Mouse (Mus musculus) monocyte, adult 5-6 weeks (primary cell): ENCODE measurements around the gene Rpl24. TPM values are rescaled to one million over a fixed set of nuclear protein-coding genes. Genes with fewer than 3 reads are reported as not detected.
"Not testable (repeated sequence)": the region's sequence is repeated elsewhere in the genome, so short reads cannot be mapped to it uniquely, and the experiment has no call there.

ENCODE experiments used
- ATAC-seq: fragments of 153-309, 156-312 bp; replicated peaks from 2 replicates; pipeline ENCODE4 v1.8.0; 2017; ENCODE audit warnings: mild to moderate bottlenecking; ENCODE audit not compliant: low TSS enrichment, insufficient number of reproducible peaks, severe bottlenecking, poor library complexity, low FRiP score
- total RNA-seq: library from RNA; stranded (forward); fragments of 200-1000, 200-491, 200-594 nt; gene quantifications from 3 replicates; pipeline ENCODE4 v1.2.3, GENCODE M21; 2017

The Rpl24 gene
- total RNA-seq, result 492 to 553 TPM (median 534 TPM) in 3 replicates

DNA sequence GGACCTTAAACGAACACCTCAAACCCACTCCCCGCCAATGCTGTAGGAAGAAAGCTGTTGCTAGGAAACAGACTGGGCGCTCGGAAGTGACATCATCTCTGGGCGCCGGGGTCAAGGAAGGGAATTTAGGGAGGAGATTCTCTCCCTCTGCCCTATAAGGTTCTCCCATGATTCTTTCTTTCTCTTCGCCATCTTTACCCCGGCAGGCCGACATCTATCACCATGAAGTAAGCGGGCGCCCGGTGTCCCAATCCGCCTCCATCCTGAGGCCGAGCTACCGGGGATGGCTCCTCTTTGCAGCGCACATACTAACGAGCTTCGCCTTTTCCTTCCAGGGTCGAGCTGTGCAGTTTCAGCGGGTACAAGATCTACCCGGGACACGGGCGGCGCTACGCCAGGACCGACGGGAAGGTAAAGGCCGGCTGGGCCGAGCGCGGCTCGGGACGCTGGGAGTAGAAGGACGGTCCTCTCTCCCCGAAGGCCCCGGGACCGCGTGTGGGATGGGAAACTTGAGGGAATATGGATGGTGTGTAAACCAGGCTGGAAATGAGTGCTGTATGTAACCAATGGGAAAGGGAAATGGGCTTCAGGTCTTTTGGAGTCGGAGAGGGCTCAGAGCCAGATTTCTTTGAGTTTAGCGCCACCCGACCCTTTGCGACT, at the start of gene Rpl24:
Gene Rpl24, plus strand, starts transcription at position 64 of the 660 bp plus-strand sequence.
- peak; percentile 95 for ATAC-seq

- ATAC-seq, result no peak
These were observed 44.0 kb upstream of the Rpl24 start for GRCm38 (mm10) chr16:55922079-55922478.

DNA sequence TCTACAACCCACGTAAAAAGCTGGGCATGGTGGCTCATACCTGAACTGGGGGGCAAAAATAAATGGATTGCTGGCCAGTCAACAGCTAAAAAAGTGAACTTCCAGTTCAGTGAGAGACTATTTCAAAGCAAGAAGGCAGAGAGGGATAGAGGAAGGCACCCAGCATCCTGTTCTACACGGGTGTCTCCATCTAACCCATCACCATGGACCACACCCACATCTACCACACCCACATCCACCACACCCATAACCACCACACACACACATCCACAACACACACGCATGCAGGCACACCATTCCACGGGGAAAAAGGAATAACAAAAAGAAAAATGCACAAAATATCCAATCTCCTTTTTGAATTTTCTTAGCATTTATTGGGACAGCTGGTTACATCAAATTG, 42.1 kb upstream of the Rpl24 start:
- ATAC-seq, result no peak

DNA sequence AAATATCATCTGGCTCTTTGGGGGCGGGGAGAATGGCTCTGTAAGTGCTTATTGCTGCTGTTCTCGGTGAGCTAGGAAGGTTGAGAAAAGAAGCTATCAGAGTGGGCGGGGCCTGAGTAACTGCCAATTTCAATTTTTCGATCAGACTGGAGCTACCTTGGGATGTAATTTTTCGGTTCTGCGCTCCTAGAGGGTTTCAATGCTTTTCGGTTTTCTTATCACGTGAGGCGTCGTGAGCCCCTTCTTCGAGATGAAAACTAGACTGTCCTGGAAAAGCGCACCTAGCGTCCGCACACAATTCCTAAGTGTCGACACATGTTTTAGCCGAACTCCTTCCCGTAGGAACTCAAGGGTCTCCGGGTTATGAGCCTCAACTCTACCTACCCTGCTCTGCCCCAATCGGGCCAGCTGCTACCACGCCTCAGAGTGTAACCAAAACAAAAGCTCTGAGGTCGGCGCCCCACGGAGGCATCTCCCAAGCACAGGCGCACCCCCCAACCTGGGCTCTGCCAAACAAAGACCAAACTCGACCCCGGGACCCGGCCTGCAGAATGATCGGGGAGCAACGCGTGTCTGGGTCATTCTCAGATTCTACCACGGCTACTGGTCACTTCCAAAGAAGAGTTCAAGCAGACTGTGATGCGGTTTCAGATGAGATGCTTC, 32.3 kb upstream of the Rpl24 start:
- ATAC-seq, result no peak; the same call in 1 of the 2 replicates

- peak; percentile 98 for ATAC-seq
These were observed 31.5 kb upstream of the Rpl24 start, which contains the start of gene Cep97 for GRCm38 (mm10) chr16:55934453-55935037. Gene Cep97, minus strand, starts transcription at chr16:55934855.

DNA sequence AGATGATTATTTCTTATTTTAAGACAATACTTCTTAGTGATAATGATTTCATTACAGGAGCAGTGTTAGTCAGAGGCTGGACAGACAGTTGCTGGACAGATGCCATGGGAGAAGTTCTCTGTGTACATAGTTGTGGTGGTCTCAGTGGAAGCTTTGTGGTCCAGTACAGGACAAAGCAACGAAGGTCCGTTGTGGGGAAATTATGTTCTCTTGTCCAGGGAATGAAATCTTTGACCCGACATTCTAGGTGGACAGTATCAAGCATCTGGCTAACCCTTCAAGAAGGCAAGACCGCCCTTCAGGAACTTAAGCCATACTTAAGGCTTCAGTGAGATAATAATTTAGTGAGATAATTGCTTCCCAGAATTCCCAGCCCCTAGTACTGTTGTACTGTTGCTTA, 27.3 kb upstream of the Rpl24 start:
- no peak for ATAC-seq

DNA sequence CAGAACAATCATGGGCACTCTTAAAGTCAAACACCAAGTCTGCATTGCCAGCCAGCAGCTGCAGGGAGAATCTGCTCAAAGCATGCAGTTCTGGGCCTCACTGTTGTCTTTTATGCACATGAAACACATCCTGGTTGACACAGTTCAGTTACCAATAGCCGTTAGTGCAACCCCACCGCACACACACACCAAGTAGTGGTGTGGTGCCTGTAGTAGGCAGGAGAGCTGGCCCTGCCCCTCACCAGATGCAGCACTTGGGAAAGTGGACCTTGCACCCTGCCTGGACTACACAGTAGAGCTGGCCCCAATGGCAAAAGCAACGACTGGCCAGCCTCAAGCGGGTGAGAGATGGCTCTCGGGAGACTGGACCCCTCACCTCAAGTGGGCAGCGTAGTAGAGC, 26.4 kb upstream of the Rpl24 start:
- ATAC-seq, result no peak

GRCm38 (mm10) chr16:55940781-55941180, 25.3 kb upstream of the Rpl24 start:
- ATAC-seq, result no peak

DNA sequence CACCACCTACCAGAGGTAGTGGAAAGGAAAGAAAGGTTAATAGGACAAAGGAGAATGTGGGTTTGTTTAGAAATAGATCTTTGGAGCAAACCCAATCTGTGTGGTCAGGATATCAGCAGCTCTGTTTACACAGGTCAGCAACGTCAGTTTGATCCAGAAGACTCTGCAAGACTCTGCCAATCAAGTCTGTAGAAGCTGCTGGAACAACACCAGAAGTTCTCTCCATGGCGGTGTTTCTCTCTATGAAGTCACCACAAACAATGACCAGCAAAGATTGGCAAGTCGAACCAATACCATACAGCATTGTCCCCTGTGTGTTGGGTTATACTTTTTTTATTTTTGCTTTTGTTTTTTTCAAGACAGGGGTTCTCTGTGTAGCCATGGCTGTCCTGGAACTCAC, 18.8 kb upstream of the Rpl24 start:
- ATAC-seq, result no peak

- not testable (repeated sequence) for ATAC-seq
These were observed 18.1 kb upstream of the Rpl24 start for GRCm38 (mm10) chr16:55947876-55948410.

- peak; percentile 77 for ATAC-seq
These were observed 17.1 kb upstream of the Rpl24 start for GRCm38 (mm10) chr16:55948963-55949362.

DNA sequence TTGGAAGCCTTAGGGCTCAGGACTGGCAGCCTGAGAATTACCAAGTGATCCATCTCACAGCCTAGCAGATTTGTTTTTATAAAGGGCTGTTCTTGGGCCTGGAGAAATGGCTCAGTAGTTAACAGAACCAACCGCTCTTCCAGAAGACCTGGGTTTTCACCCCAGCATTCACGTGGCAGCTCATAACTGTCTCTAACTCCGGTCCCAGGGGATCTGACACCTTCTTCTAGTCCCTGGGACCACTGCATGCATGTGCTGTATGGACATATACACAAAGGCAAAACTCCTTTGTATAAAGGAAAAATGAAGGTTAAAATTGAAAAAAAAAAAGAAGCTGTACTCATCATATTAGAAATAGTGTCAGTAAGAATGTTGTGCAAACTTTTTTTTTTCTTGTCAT, 15.6 kb upstream of the Rpl24 start:
- ATAC-seq, result no peak

DNA sequence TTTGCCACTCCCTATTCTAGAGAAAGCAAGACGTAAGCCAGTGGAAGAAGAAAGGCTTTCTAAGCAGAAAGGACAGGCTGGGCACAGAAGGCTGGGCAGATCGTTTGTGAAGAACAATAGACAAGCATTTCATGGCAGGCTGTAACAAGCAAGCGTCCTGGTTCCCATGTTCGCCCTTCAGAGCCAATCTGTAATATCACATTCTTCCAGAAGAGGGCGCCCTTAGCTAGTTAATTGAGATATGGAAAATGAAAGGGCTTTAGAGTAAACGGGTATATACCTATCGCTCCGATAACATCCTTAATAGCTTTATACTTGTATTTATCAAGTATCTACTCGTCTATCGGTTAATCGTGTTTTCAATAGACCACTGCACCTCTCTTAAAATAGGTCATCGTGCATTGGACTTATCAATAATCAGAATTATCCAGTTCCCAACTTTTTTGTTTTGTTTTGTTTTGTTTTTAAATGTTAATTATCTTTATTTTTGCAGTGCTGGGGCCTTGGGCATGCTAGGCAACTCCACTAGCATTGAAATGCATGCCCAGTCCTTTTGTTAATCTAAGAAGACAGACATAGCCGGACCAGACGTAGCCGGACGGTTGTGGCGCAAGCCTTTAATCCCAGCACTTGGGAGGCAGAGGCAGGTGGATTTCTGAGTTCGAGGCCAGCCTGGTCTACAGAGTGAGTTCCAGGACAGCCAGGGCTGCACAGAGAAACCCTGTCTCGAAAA, 15.0 kb upstream of the Rpl24 start:
- peak; percentile 92 for ATAC-seq

- no peak; the same call in 1 of the 2 replicates for ATAC-seq
These were observed 14.3 kb upstream of the Rpl24 start for GRCm38 (mm10) chr16:55951679-55952327.

DNA sequence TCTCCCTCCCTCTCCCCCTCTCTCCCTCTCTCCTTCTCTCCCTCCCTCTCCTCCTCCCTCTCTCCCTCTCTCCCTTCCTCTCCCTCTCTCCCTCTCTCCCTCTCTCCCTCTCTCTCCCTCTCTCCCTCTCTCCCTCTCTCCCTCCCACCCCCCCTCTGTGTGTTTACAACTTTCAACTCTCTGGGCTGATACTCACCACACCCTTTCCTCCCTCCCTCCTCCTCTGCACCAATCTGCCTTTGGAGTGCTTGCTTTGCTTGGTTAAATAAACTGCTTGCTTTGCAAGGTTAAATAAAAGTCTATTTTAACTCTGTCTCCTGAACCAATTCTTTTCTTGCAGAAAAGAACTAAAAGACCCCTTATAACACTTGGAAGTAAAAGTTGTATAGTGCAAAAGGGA, 13.3 kb upstream of the Rpl24 start:
- no peak for ATAC-seq

DNA sequence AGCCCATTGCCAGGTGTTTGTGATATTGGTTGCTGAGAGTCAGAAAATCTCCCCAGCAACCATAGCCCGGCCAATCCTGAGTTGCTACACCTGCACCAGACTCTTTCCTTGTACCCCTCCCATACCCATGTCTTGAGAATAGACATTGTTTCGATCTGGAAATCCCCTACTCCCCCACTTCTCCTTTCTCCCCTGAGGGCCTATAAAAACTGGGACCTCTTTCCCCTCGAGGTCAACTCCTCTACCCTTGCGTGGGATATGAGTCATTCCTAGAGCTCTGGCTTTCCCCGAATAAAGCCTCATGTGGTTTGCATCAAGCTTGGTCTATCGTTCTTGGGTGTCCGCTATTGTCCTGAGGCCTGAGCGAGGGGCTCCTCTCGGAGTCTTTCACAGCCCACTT, 11.9 kb upstream of the Rpl24 start:
- ATAC-seq, result not testable (repeated sequence)

- not testable (repeated sequence) for ATAC-seq
These were observed 3.0 kb upstream of the Rpl24 start for GRCm38 (mm10) chr16:55963068-55963467.

DNA sequence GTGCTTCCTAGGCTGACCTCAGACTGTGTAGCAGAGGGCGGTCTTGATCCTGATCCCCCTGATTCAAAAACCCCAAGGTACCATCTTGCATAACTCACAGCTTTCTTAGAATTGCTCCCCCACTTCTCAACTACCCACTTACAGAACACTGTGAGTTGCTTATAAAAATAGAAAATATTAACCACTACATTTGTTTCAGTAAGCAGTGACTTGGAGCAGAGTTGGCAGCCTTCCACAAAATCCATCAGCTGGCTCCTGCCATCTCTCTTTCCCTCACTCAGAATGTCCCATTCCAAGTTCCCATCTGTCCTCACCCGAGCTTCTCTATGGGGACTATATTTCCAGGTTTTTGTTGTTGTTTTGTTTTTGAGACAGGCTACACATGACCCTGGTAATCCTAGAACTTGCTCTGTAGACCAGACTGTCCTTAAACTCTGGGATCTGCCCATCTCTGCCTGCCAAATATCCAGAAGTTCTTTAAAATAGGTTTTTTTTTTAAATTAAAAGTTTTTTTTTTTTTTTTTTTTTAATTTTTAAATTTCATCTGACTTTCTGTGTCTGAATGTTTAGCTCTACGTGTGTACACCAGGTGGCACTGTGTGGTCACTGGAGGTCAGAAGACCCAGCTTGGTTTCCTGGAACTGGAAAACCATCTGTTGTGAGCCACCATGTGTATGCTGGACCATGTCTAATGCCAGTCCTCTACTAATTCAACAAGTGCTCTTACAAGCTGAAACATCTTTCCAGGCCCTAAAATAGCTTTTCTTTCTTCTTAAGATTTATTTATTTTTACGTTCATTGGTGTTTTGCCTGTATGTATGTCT, 1.7 kb upstream of the Rpl24 start:
- ATAC-seq, result no peak; the same call in 1 of the 2 replicates
